ENCODE assay signal across 10 mouse cellular contexts in the genomic region with DNA sequence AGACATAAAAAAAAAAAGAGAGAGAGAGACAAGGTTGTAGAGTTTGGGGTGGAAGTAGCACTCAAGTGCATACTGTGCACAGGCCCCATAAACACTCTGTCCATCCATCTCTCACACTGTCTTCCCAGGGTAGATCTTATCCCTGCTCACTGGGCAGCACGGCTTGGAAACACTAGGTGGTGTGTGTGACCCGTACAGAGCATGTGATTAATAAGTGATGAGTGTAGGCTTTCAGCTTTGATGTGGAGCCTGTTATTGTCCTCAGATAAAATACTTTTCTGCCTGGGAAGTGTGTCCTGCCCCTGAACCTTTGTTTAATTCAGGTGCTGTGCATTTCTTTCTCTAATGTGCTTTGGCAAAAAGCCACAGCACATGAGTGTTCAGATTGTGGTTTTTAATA. TPM values are rescaled to one million over a fixed set of nuclear protein-coding genes. Genes with fewer than 3 reads are reported as not detected.
DNase-seq lines count a peak whose midpoint lies in the region; ATAC-seq and TF ChIP-seq lines count a peak whose summit lies in the region.
"Had no signal": no experiment of that assay in that cellular context is flagged by ENCODE, and none has a peak within 500 bp of the region (broad histone marks: within the 10 kb centered on the region; RNA-seq: fewer than 3 reads in every experiment).

No protein-coding gene starts in this region.

- H3K9ac ChIP-seq in heart, embryonic 13.5 days = no peak overlapping the region; the same call in 1 of the 2 replicates
- H3K9ac ChIP-seq in liver, adult 2 months (ENCODE audit: low read depth, low read length) = no peak overlapping the region
- no peak overlapping the region for H3K9ac ChIP-seq in liver, embryonic 12.5 days

- no peaks in the 10 kb centered on the region for H3K9me3 ChIP-seq in heart, embryonic 13.5 days
- H3K9me3 ChIP-seq in liver, embryonic 12.5 days (replicated peaks) = no peaks in the 10 kb centered on the region

- 20% methylated on average over 2 of the region's 2 CpGs for WGBS in heart, embryonic 13.5 days
- 65% methylated on average over 2 of the region's 2 CpGs for WGBS in liver, adult 2 months
- 71% methylated on average over 2 of the region's 2 CpGs for WGBS in liver, embryonic 12.5 days (ENCODE audit: insufficient replicate concordance)

- no peak for ATAC-seq in heart, embryonic 13.5 days (ENCODE audit: extremely low read depth, insufficient number of reproducible peaks, low FRiP score, low TSS enrichment)
- ATAC-seq in liver, embryonic 12.5 days = no peak

- H3K79me2 ChIP-seq in liver, adult 2 months (ENCODE audit: control insufficient read depth, insufficient read depth, low read length) = no peaks in the 10 kb centered on the region

- H3K4me2 ChIP-seq in heart, embryonic 13.5 days = no peak overlapping the region
- H3K4me2 ChIP-seq in liver, embryonic 12.5 days = no peak overlapping the region

- peak overlapping the region; percentile 53 for H3K27ac ChIP-seq in heart, embryonic 13.5 days (replicated peaks)
- H3K27ac ChIP-seq in liver, adult 2 months (replicated peaks; ENCODE audit: insufficient read depth, low read depth, low read length) = no peak overlapping the region
- H3K27ac ChIP-seq in liver, embryonic 12.5 days = no peak overlapping the region

- DNase-seq in adrenal gland, adult (ENCODE audit: inconsistent age in 2 of 2, low spot score in 1 of 2) = peak; percentile 22 to 62
- no peak for DNase-seq in adrenal gland, adult 18-20 months (ENCODE audit: low spot score in 2 of 2)
- DNase-seq in heart, adult 8-10 months (ENCODE audit: low spot score) = no peak
- no peak for DNase-seq in liver, adult 2 months (ENCODE audit: extremely low read depth, low read depth, low spot score)
- DNase-seq in retina, embryonic 14.5 days (ENCODE audit: low spot score) = peak; percentile 45
- no peak for DNase-seq in B cell, adult 2 months

- TF ChIP-seq POLR2A in liver, adult 2 months (IDR thresholded peaks at IDR 0.05; ENCODE audit: extremely low read depth, insufficient read depth, low read length) = no peak

- H3K27me3 ChIP-seq in heart, embryonic 13.5 days (replicated peaks) = no peaks in the 10 kb centered on the region
- no peaks in the 10 kb centered on the region for H3K27me3 ChIP-seq in liver, adult 2 months (ENCODE audit: control insufficient read depth, insufficient read depth, low read length)
- no peaks in the 10 kb centered on the region for H3K27me3 ChIP-seq in liver, embryonic 12.5 days (replicated peaks)

- no peak overlapping the region for H3K4me3 ChIP-seq in heart, embryonic 13.5 days
- no peak overlapping the region for H3K4me3 ChIP-seq in liver, adult 2 months (ENCODE audit: insufficient read depth, low read depth, low read length)
- no peak overlapping the region for H3K4me3 ChIP-seq in liver, embryonic 12.5 days

- peaks cover 3% of the 10 kb centered on the region; the same call in 1 of the 2 replicates for H3K36me3 ChIP-seq in heart, embryonic 13.5 days
- H3K36me3 ChIP-seq in liver, adult 2 months (ENCODE audit: control insufficient read depth, insufficient read depth, low read length) = no peaks in the 10 kb centered on the region
- peaks cover 28% of the 10 kb centered on the region for H3K36me3 ChIP-seq in liver, embryonic 12.5 days

- 0 out of 2 replicates have a peak, but pooled peaks have one; percentile 12 for TF ChIP-seq CTCF in liver, adult 2 months (IDR thresholded peaks at IDR 0.05; ENCODE audit: low read depth, low read length)

- H3K4me1 ChIP-seq in heart, embryonic 13.5 days = peaks cover 46% of the 10 kb centered on the region
- H3K4me1 ChIP-seq in liver, adult 2 months (ENCODE audit: control insufficient read depth, insufficient read depth, low read length) = no peaks in the 10 kb centered on the region
- no peaks in the 10 kb centered on the region for H3K4me1 ChIP-seq in liver, embryonic 12.5 days

RNA-seq across cellular contexts. Expression of gene Kcns1, which starts 34.5 kb away (rescaled TPM):
- not detected for total RNA-seq in adrenal gland, adult 18-20 months (2021)
- polyA plus RNA-seq in heart, embryonic 13.5 days (2015; fragmentation: Nextera tagmentation; extraction: Ambion mirVana) = 0.21 and 0.29 TPM in 2 replicates
- under 1 TPM in 2 of 4 experiments, not detected in 2; 0.09 TPM for total RNA-seq in heart, adult 8-10 months (2022)
- total RNA-seq in liver, adult 2 months (2014; rRNA removed) = not detected in 2 replicates
- polyA plus RNA-seq in liver, adult 2 months (2012; rRNA removed) = not detected in 2 replicates
- not detected in 2 replicates for polyA plus RNA-seq in liver, embryonic 12.5 days (2016; fragmentation: Nextera tagmentation; extraction: Ambion mirVana)
- polyA plus RNA-seq: lung, embryonic 16.5 days had no signal

RNA-seq across cellular contexts. Expression of gene Wfdc5, which starts 46.1 kb away (rescaled TPM):
- total RNA-seq in adrenal gland, adult 18-20 months (2021) = not detected
- not detected in 2 replicates for polyA plus RNA-seq in heart, embryonic 13.5 days (2015; fragmentation: Nextera tagmentation; extraction: Ambion mirVana)
- not detected for total RNA-seq in heart, adult 8-10 months (2022)
- not detected in 2 replicates for total RNA-seq in liver, adult 2 months (2014; rRNA removed)
- not detected in 2 replicates for polyA plus RNA-seq in liver, adult 2 months (2012; rRNA removed)
- polyA plus RNA-seq in liver, embryonic 12.5 days (2016; fragmentation: Nextera tagmentation; extraction: Ambion mirVana) = not detected in 2 replicates
- total RNA-seq: left cerebral cortex, adult 18-20 months had no signal
- polyA plus RNA-seq: lung, embryonic 16.5 days had no signal

RNA-seq across cellular contexts. Expression of gene Wfdc12, which starts 54.0 kb away (rescaled TPM):
- total RNA-seq in adrenal gland, adult 18-20 months (2021) = under 1 TPM in 1 of 2 experiments, not detected in 1; 0.83 TPM
- polyA plus RNA-seq in heart, embryonic 13.5 days (2015; fragmentation: Nextera tagmentation; extraction: Ambion mirVana) = not detected in 2 replicates
- total RNA-seq in heart, adult 8-10 months (2022) = not detected
- total RNA-seq in liver, adult 2 months (2014; rRNA removed) = not detected in 2 replicates
- polyA plus RNA-seq in liver, adult 2 months (2012; rRNA removed) = not detected in 2 replicates
- polyA plus RNA-seq in liver, embryonic 12.5 days (2016; fragmentation: Nextera tagmentation; extraction: Ambion mirVana) = not detected in 2 replicates
- total RNA-seq: left cerebral cortex, adult 18-20 months had no signal

Comparison
In these comparisons a context has a peak if more than half of its experiments do, and no peak if none do; other contexts are left out.
1. DNase-seq: peak in adrenal gland, adult (2 of 2) and retina, embryonic 14.5 days (single experiment); none in adrenal gland, adult 18-20 months (0 of 2), heart, adult 8-10 months (single experiment), liver, adult 2 months (single experiment) and B cell, adult 2 months (0 of 2).